21 mouse cellular contexts compared by ENCODE assay signal in genomic region chr1:164294071-164294470, GRCm38 (mm10). TPM values are rescaled to one million over a fixed set of nuclear protein-coding genes. Genes with fewer than 3 reads are reported as not detected.
DNase-seq lines count a peak whose midpoint lies in the region; ATAC-seq and TF ChIP-seq lines count a peak whose summit lies in the region.
"Had no signal": no experiment of that assay in that cellular context is flagged by ENCODE, and none has a peak within 500 bp of the region (broad histone marks: within the 10 kb centered on the region; RNA-seq: fewer than 3 reads in every experiment).

No protein-coding gene starts in this region.

- no peaks in the 10 kb centered on the region for H3K27me3 ChIP-seq in kidney, adult 2 months (replicated peaks; ENCODE audit: control insufficient read depth, insufficient read depth, low read length)
- no peaks in the 10 kb centered on the region for H3K27me3 ChIP-seq in intestine, embryonic 16.5 days (replicated peaks; ENCODE audit: control insufficient read depth, insufficient read depth, low read length)
- H3K27me3 ChIP-seq: heart, embryonic 15.5 days; hindbrain, embryonic 13.5 days; Patski had no signal

- whole genome bisulfite sequencing in kidney, adult 2 months, result 74% methylated on average over 6 of the region's 6 CpGs
- WGBS in intestine, embryonic 16.5 days, result 83% methylated on average over 6 of the region's 6 CpGs

- peaks cover 13% of the 10 kb centered on the region for H3K36me3 ChIP-seq in kidney, adult 2 months (ENCODE audit: control insufficient read depth, insufficient read depth, low read length)
- H3K36me3 ChIP-seq in intestine, embryonic 16.5 days (ENCODE audit: control insufficient read depth, insufficient read depth, low read length), result peaks cover 5% of the 10 kb centered on the region

- no peak overlapping the region for H3K4me2 ChIP-seq in intestine, embryonic 16.5 days (ENCODE audit: low read depth, low read length)
- H3K4me2 ChIP-seq: heart, embryonic 11.5 days; heart, embryonic 15.5 days; hindbrain, embryonic 13.5 days had no signal

- H3K9me3 ChIP-seq in intestine, embryonic 16.5 days (ENCODE audit: control insufficient read depth, low read length), result no peaks in the 10 kb centered on the region
- H3K9me3 ChIP-seq: embryonic facial prominence, embryonic 10.5 days; heart, embryonic 15.5 days; hindbrain, embryonic 13.5 days had no signal

- no peak overlapping the region for H3K4me3 ChIP-seq in kidney, adult 2 months (ENCODE audit: insufficient read depth, low read depth, low read length)
- no peak overlapping the region for H3K4me3 ChIP-seq in intestine, embryonic 16.5 days (ENCODE audit: low read length)
- H3K4me3 ChIP-seq: embryonic facial prominence, embryonic 10.5 days; heart, adult 2 months; heart, embryonic 15.5 days; hindbrain, embryonic 13.5 days had no signal

- H3K4me1 ChIP-seq in kidney, adult 2 months (ENCODE audit: control insufficient read depth, insufficient read depth, low read length), result no peaks in the 10 kb centered on the region; the same call in 1 of the 2 replicates
- H3K4me1 ChIP-seq in intestine, embryonic 16.5 days (ENCODE audit: control insufficient read depth, insufficient read depth, low read length), result no peaks in the 10 kb centered on the region
- H3K4me1 ChIP-seq: embryonic facial prominence, embryonic 10.5 days; heart, embryonic 15.5 days; hindbrain, embryonic 13.5 days had no signal

- 0 out of 2 replicates have a peak overlapping the region, but pooled peaks have one; percentile 23 for H3K27ac ChIP-seq in kidney, adult 2 months (ENCODE audit: insufficient read depth, low read depth, low read length)
- no peak overlapping the region; the same call in 1 of the 2 replicates for H3K27ac ChIP-seq in intestine, embryonic 16.5 days (ENCODE audit: low read length)
- H3K27ac ChIP-seq: embryonic facial prominence, embryonic 10.5 days; heart, adult 2 months; heart, embryonic 15.5 days; hindbrain, embryonic 13.5 days had no signal

- no peak overlapping the region for H3K9ac ChIP-seq in intestine, embryonic 16.5 days (ENCODE audit: low read depth, low read length)
- H3K9ac ChIP-seq: heart, embryonic 15.5 days; hindbrain, embryonic 13.5 days had no signal

- TF ChIP-seq POLR2A in kidney, adult 2 months (IDR thresholded peaks at IDR 0.05; ENCODE audit: low read depth, low read length), result no peak

- ATAC-seq in intestine, embryonic 16.5 days, result peak; percentile 78
- ATAC-seq: activated CD4-positive, CD25-positive, alpha-beta regulatory T cell, adult 4 months; forebrain, embryonic 14.5 days; Patski had no signal

- peak; percentile 10 for DNase-seq in kidney, adult 2 months
- no peak for DNase-seq in kidney, postnatal 10 days
- DNase-seq in lung, postnatal 36 days, result peak; percentile 51
- no peak for DNase-seq in lung, postnatal 4 days
- DNase-seq in spleen, adult 12 weeks (ENCODE audit: low spot score), result no peak
- DNase-seq in Muller cell, postnatal 12 days (ENCODE audit: inconsistent ontology term), result no peak
- DNase-seq: adrenal gland, adult 2 months; adrenal gland, postnatal 25 days; cerebellum, adult 18-20 months; cerebellum, postnatal 10 days; gastrocnemius, postnatal 36 days; heart, adult 2 months; heart, postnatal 14 days had no signal

- TF ChIP-seq CTCF in kidney, adult 2 months (conservative IDR thresholded peaks at IDR 0.05; ENCODE audit: insufficient read depth, insufficient read length, low read depth, low read length), result no peak

RNA-seq across cellular contexts. Expression of gene Nme7, which starts 9.8 kb away (rescaled TPM):
- 12.8 and 14.8 TPM in 2 replicates for polyA plus RNA-seq in kidney, adult 2 months (2012; rRNA removed)
- 30.8 and 31.8 TPM in 2 replicates for polyA plus RNA-seq in intestine, embryonic 16.5 days (2015; fragmentation: Nextera tagmentation; extraction: Ambion mirVana)

RNA-seq across cellular contexts. Expression of gene Blzf1, which starts 13.2 kb away (rescaled TPM):
- 5.4 and 6.0 TPM in 2 replicates for polyA plus RNA-seq in kidney, adult 2 months (2012; rRNA removed)
- 24.9 and 26.8 TPM in 2 replicates for polyA plus RNA-seq in intestine, embryonic 16.5 days (2015; fragmentation: Nextera tagmentation; extraction: Ambion mirVana)

RNA-seq across cellular contexts. Expression of gene Ccdc181, which starts 18.7 kb away (rescaled TPM):
- polyA plus RNA-seq in kidney, adult 2 months (2012; rRNA removed), result 6.7 and 8.8 TPM in 2 replicates
- polyA plus RNA-seq in intestine, embryonic 16.5 days (2015; fragmentation: Nextera tagmentation; extraction: Ambion mirVana), result 8.1 and 8.6 TPM in 2 replicates

RNA-seq across cellular contexts. Expression of gene Slc19a2, which starts 45.2 kb away (rescaled TPM):
- 11.2 and 12.8 TPM in 2 replicates for polyA plus RNA-seq in kidney, adult 2 months (2012; rRNA removed)
- 10.9 and 11.3 TPM in 2 replicates for polyA plus RNA-seq in intestine, embryonic 16.5 days (2015; fragmentation: Nextera tagmentation; extraction: Ambion mirVana)

Comparison
In these comparisons a context has a peak if more than half of its experiments do, and no peak if none do; other contexts are left out.
1. DNase-seq: peak in kidney, adult 2 months (single experiment) and lung, postnatal 36 days (single experiment); none in kidney, postnatal 10 days (single experiment), lung, postnatal 4 days (0 of 2), spleen, adult 12 weeks (single experiment) and Muller cell, postnatal 12 days (single experiment).